Mouse (Mus musculus) c-Kit-positive CD71-positive TER-119-positive erythroid progenitor cells, embryonic 14.5 days (primary cell): ENCODE measurements around the gene Prn.

Experiments used
- DNase-seq: peaks from one replicate; pipeline ENCODE4 v3.0.0-alpha.2; 2013; ENCODE audit warnings: low spot score

The Prn gene

GRCm38 (mm10) chr2:131949767-131950597 is 40.2 kb downstream of the Prn start:
- peak; percentile 40 for DNase-seq

DNA sequence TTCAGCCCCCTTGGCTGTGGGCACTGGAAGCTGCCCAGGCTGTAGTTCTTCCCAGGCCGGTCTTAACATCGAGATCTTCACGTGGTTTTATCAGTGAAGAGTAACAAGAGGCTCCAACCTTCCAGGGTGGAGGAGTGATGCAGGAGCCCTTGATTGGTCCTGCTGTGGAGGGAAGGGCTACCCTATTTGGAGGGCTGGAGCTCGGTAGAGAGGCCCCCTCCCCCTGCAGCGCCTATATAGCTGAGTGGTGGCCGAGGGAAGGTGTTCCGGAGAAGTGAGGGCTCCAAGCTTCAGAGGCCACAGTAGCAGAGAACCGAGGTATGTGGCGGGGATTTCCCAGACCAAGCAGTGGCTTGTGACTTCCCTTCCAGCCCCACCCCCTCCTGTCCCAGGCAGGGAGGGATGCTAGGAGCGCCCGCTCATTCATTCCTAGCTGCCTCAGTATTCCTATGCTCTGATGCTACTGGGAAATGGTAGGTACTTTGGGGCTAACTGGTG is 40.9 kb downstream of the Prn start, which contains the start of gene Prnd:
Prnd (plus strand) TSS at position 264 of the 498 bp plus-strand sequence.
- no peak for DNase-seq

DNA sequence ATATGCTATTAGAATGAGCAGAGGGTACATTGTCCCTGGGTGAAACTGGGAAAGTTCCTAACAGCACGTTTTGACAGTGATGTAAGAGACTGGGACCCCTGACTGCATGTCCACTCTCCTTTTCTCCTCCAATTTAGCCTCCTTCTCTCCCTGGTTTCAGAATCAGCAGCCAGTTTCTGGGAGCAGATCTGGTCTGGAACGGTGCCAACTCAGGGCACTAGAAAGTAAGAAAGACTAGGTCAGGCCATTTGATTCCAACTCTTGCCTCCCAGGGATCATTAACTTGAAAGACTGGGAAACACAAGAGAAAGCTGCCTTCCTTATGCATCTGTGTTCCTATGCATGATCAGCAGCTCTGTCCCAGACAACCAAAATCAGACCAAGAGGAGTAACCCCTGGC is 42.7 kb downstream of the Prn start:
- no peak for DNase-seq

DNA sequence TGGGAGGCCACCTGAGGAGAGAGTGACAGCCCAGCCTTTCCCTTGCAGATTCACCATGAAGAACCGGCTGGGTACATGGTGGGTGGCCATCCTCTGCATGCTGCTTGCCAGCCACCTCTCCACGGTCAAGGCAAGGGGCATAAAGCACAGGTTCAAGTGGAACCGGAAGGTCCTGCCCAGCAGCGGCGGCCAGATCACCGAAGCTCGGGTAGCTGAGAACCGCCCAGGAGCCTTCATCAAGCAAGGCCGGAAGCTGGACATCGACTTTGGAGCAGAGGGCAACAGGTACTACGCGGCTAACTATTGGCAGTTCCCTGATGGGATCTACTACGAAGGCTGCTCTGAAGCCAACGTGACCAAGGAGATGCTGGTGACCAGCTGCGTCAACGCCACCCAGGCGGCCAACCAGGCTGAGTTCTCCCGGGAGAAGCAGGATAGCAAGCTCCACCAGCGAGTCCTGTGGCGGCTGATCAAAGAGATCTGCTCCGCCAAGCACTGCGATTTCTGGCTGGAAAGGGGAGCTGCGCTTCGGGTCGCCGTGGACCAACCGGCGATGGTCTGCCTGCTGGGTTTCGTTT is 43.3 kb downstream of the Prn start:
- no peak for DNase-seq

DNA sequence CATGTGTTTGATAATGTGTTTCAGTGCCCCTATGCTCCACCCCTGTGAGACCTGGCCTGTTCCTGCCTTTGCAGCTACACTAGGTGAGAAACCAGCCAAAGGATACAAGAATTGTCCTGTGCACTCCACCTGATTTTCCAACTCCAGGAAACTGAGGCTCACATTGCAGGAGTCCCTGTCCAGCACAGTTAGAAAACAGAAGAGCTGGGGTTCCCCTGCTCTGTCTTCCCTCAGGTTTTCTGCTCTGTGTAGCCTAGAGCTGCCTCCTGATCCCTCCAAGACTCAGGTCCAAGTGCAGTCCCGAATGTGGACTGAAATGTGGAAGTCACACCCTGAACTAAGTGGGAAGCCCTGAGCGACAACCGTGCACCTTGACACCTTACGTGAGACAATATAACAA is 44.0 kb downstream of the Prn start:
- no peak for DNase-seq

DNA sequence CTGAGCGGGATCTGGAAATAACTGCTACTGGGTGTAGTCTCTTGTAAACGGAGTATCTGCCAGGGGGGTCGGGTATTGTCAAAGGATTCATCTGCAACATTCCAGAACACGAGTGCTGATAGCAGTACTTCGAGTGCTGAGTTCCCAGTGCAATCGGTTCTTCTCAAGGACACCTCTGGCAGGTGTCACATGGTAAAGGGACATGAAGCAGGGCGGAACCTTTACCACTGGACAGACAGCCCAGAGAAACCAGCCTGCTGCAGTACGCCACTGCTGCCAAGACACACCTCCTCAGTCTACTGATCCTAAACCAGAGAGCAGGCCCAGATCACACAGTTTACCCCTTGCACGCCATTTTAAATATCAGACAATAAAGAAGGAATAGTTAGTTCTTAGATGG is 45.1 kb downstream of the Prn start:
- no peak for DNase-seq

DNA sequence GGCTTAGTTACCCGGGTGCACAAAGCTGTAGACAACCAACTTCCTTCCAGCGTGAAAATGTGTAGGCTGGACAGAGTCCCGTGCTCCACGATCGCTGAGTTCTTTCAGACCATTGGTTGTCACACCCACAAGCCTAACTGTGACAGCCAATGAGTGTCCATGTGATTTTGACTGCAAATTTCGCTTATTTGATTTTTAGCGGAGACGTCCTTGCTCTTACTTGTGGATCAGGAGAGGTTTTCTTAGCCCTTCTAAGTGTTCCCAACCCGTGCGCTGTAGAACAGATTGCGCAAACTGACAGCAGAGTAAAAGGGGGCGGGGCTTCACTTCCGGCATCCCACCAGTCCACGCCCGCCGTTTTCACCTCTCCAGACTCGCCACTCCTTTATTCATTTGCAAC is 45.5 kb downstream of the Prn start:
- DNase-seq, result no peak

DNA sequence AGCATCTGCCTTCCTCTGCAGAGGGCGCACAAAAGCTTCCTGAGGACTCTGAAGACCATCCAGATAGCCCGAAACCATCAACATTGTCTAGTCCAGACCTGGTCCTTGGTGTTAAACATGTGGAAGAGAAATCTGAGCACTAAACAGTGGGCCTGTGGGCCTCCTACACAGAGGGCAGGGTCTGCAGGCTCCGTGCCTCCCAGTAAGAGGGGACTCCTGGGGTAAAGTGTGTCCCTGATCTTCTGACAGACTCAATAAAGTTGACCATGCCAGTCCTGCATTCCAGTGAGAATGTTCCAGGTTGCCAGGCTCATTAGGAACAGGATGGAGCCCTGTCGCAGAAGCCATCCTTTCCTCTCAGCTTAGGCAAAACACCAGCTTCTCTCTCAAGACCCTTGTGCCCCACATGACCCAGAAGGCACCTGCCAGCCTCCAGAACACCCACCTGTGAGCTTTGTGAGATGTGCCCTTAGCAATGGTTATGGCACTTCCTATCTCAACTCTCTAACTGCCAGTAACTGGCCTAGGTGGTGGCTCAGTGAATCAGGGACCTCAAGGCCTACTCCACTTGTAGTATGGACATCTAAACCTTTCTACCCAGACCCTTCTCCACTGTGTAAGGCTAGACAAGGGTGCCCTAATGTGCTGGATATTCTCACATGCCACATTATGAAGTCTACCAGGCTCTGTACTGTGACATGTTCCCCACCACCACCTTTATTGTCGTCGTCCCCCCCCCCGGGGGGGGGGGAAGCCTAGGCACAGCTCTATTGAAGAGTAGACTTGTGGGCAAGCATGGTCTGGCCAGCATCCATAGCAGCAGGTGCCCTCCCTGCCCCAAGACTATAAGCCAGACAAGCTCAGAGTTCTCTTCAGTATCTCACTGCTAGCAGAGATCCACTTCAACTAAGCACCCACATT is 46.8 kb downstream of the Prn start:
- no peak for DNase-seq

- DNase-seq, result no peak
Measured at GRCm38 (mm10) chr2:131957731-131958222, 48.0 kb downstream of the Prn start.

DNA sequence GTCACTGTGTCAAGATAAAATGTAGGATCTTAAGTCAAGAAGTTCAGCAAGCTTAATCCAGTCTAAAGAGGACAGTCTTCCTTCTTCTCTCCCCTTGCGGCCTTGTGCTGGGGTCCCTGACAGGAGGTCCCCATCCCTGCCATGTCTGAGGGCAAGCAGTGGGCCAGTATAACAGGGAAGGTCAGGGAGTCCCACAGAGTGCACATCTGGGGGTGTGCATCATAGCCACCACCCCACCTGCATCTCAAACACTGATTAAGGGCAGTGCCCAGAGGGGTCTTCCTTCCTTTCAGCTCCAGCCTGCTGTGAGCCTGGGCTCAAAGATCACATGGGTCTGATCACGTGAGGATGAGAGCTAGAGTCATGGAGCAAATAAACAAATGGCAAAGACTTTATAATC is 51.9 kb downstream of the Prn start:
- DNase-seq, result no peak

GRCm38 (mm10) chr2:131970597-131970996 is 60.8 kb downstream of the Prn start:
- no peak for DNase-seq

- DNase-seq, result no peak
Measured at GRCm38 (mm10) chr2:131971098-131971497, 61.3 kb downstream of the Prn start.

- DNase-seq, result no peak
Measured at GRCm38 (mm10) chr2:131976663-131977062, 66.9 kb downstream of the Prn start.

GRCm38 (mm10) chr2:131980866-131981265 is 71.1 kb downstream of the Prn start:
- no peak for DNase-seq

DNA sequence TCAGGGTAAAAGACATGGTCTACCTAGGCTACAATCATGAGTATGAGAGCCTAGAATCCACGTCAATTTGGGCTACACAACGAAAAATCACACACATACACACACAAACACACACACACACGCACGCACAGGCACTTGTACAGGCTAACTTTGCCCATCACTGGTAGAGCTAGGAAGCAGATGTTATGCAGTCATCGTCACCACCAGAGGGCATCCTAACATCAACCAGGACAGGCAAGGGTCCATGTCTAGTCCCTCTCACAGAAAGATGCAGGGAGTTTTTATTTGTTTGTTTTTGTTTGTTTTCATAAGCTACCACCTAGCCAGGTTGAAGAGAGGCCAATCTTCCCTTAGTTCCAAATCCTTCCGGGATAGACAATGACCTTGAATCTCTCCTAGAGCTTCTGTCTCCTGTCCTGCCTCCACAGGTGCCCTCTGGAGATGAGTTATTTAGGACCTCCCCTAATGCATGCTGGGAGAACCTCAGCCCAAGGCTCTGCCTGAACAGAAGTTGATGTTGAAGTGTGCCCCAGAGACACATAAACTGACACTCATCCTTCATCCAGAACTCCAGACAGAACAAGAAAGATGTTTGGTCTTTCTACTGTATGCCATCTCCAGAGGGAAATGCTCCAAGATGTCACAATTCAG is 72.9 kb downstream of the Prn start:
- peak; percentile 22 for DNase-seq

DNA sequence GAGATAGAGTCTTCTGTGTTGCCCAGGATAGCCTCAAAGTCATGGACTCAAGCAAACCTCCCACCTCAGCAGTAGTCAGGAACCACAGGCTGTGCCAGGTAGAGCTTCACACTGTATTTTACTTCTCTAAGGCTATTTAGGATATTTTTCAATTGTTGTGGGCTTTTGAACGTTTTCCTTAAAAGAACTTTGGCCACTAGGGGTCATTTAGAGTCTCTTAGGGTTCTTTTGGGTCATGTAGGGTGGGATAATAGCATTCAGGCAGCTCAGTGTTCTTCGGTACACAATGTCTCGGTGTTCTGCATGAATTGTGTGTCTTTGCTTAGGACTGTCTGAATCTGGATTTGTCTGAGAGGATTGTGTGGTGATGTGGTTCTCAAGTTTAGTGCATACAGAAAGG is 78.2 kb downstream of the Prn start:
- DNase-seq, result no peak

DNA sequence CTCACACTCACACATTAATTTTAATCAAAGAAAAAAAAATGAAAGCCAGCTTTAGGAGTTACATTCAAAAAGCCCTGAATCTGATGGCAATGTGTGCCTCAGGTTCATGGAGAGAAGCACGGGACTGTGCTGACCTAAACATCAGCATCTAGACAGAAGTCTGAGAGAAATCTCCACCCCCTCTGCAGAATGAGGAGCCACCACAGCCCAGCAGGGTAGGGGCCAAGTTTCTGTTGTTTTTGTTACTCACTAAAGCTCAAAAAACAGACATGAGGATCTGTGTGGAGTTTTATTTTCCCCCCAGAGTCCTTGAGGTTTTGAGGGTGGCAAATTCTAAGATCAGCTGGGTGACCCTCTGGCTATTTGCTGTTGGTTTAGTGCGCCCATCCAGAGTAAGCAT is 78.8 kb downstream of the Prn start:
- DNase-seq, result no peak

GRCm38 (mm10) chr2:131992487-131992886 is 82.7 kb downstream of the Prn start:
- DNase-seq, result no peak

DNA sequence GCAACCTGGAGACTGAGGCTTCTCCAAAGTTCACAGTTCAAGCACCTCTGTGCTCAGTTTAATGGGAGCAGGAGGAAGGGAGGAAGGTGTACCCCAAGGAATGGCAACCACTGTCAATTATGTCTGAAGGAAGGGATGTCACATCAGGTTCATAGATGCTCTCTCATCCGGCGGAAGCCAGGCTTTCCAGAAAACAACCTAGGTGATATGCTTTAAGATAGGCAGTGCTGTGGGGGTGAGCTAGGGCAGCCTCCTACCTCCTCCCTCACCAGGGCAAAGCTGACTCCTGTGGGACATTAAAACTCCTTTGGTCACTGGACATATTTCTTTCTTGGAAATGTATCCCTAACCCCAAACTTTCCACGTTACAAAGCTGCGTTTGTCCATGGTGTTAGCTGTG is 83.4 kb downstream of the Prn start:
- no peak for DNase-seq

- no peak for DNase-seq
Measured at GRCm38 (mm10) chr2:131993563-131994088, 83.9 kb downstream of the Prn start.

- no peak for DNase-seq
Measured at GRCm38 (mm10) chr2:131994971-131995370, 85.2 kb downstream of the Prn start.

- DNase-seq, result no peak
Measured at GRCm38 (mm10) chr2:131995742-131996141, 86.0 kb downstream of the Prn start.
